Mouse (Mus musculus): Measurements from ENCODE around the gene Vav3. TPM values are rescaled to one million over a fixed set of nuclear protein-coding genes. Genes with fewer than 3 reads are reported as not detected.

Gene Vav3
- 6.2 and 6.6 TPM in 2 replicates for polyA plus RNA-seq (2015; fragmentation: Nextera tagmentation; extraction: Ambion mirVana)

- peak; percentile 93 for ATAC-seq (replicated peaks)
- Histone ChIP-seq H3K27me3 (no peaks in the 10 kb centered on the region; the same call in 1 of the 2 replicates), H3K9me3 (no peaks in the 10 kb centered on the region), H3K4me1 (peaks cover 19% of the 10 kb centered on the region), H3K4me3 (peak within 1 kb of the TSS; percentile 73), H3K36me3 (no peaks in the 10 kb centered on the region), H3K9ac (replicated peaks) (peak within 1 kb of the TSS; percentile 63), H3K27ac (replicated peaks) (peak within 1 kb of the TSS; percentile 64), H3K4me2 (replicated peaks) (peak within 1 kb of the TSS; percentile 84)
- WGBS, result 0% methylated on average over 90 of the region's 92 CpGs
Observed at GRCm38 (mm10) chr3:109340274-109341070, at the start of gene Vav3. TSS of gene Vav3 (plus strand) at chr3:109340653.

- Histone ChIP-seq H3K4me3 (no peak overlapping the region), H3K4me1 (no peaks in the 10 kb centered on the region), H3K27me3 (no peaks in the 10 kb centered on the region), H3K27ac (replicated peaks) (no peak overlapping the region), H3K4me2 (replicated peaks) (no peak overlapping the region), H3K9ac (replicated peaks) (no peak overlapping the region), H3K36me3 (no peaks in the 10 kb centered on the region), H3K9me3 (no peaks in the 10 kb centered on the region)
- WGBS, result 38% methylated on average over 6 of the region's 6 CpGs
- ATAC-seq (replicated peaks), result peak; percentile 46; the same call in 1 of the 2 replicates
Observed at GRCm38 (mm10) chr3:109298857-109299256, 41.6 kb upstream of the Vav3 start.

GRCm38 (mm10) chr3:109299303-109300074, 41.0 kb upstream of the Vav3 start:
- Histone ChIP-seq H3K9me3 (no peaks in the 10 kb centered on the region), H3K27me3 (no peaks in the 10 kb centered on the region), H3K36me3 (no peaks in the 10 kb centered on the region), H3K9ac (replicated peaks) (no peak overlapping the region), H3K4me1 (no peaks in the 10 kb centered on the region), H3K4me3 (no peak overlapping the region), H3K4me2 (replicated peaks) (no peak overlapping the region), H3K27ac (replicated peaks) (no peak overlapping the region)
- WGBS, result 46% methylated on average over 4 of the region's 4 CpGs
- peak; percentile 46; the same call in 1 of the 2 replicates for ATAC-seq (replicated peaks)

GRCm38 (mm10) chr3:109302059-109302458, 38.4 kb upstream of the Vav3 start:
- Histone ChIP-seq H3K27ac (replicated peaks) (no peak overlapping the region), H3K9me3 (no peaks in the 10 kb centered on the region), H3K4me3 (no peak overlapping the region), H3K36me3 (no peaks in the 10 kb centered on the region), H3K4me2 (replicated peaks) (no peak overlapping the region), H3K4me1 (no peaks in the 10 kb centered on the region), H3K9ac (replicated peaks) (no peak overlapping the region), H3K27me3 (no peaks in the 10 kb centered on the region)
- WGBS, result 67% methylated on average over 2 of the region's 2 CpGs
- no peak for ATAC-seq (replicated peaks)

GRCm38 (mm10) chr3:109307406-109307805, 33.0 kb upstream of the Vav3 start:
- Histone ChIP-seq H3K27ac (replicated peaks) (no peak overlapping the region), H3K4me2 (replicated peaks) (no peak overlapping the region), H3K4me1 (no peaks in the 10 kb centered on the region), H3K9ac (replicated peaks) (no peak overlapping the region), H3K9me3 (no peaks in the 10 kb centered on the region), H3K36me3 (no peaks in the 10 kb centered on the region), H3K4me3 (no peak overlapping the region), H3K27me3 (no peaks in the 10 kb centered on the region)
- WGBS, result 38% methylated on average over 7 of the region's 7 CpGs
- ATAC-seq (replicated peaks), result 0 out of 2 replicates have a peak, but pooled peaks have one; percentile 72

- no peaks in the 10 kb centered on the region for H3K9me3 ChIP-seq
- H3K27ac ChIP-seq (replicated peaks), result no peak overlapping the region
- no peak overlapping the region for H3K4me2 ChIP-seq (replicated peaks)
- no peak overlapping the region for H3K4me3 ChIP-seq
- no peak overlapping the region for H3K9ac ChIP-seq (replicated peaks)
- no peaks in the 10 kb centered on the region for H3K4me1 ChIP-seq
- H3K27me3 ChIP-seq, result no peaks in the 10 kb centered on the region
- 86% methylated on average over 3 of the region's 3 CpGs for WGBS
- no peaks in the 10 kb centered on the region for H3K36me3 ChIP-seq
- no peak for ATAC-seq (replicated peaks)
Observed at GRCm38 (mm10) chr3:109308468-109308867, 32.0 kb upstream of the Vav3 start.

- Histone ChIP-seq H3K27ac (replicated peaks) (no peak overlapping the region), H3K36me3 (no peaks in the 10 kb centered on the region), H3K4me1 (no peaks in the 10 kb centered on the region), H3K4me2 (replicated peaks) (no peak overlapping the region), H3K9ac (replicated peaks) (no peak overlapping the region), H3K9me3 (no peaks in the 10 kb centered on the region), H3K27me3 (no peaks in the 10 kb centered on the region), H3K4me3 (no peak overlapping the region)
- no peak; the same call in 1 of the 2 replicates for ATAC-seq (replicated peaks)
- 89% methylated on average over 18 of the region's 18 CpGs for WGBS
Observed at GRCm38 (mm10) chr3:109309317-109310265, 30.9 kb upstream of the Vav3 start.

GRCm38 (mm10) chr3:109311172-109311824, 29.2 kb upstream of the Vav3 start:
- WGBS, result 88% methylated on average over 6 of the region's 6 CpGs
- Histone ChIP-seq H3K27me3 (no peaks in the 10 kb centered on the region), H3K9me3 (no peaks in the 10 kb centered on the region), H3K4me3 (no peak overlapping the region), H3K36me3 (no peaks in the 10 kb centered on the region), H3K9ac (replicated peaks) (no peak overlapping the region), H3K4me1 (no peaks in the 10 kb centered on the region), H3K27ac (replicated peaks) (no peak overlapping the region), H3K4me2 (replicated peaks) (no peak overlapping the region)
- ATAC-seq (replicated peaks), result no peak

- H3K4me1 ChIP-seq, result no peaks in the 10 kb centered on the region
- no peak overlapping the region for H3K27ac ChIP-seq (replicated peaks)
- H3K9me3 ChIP-seq, result no peaks in the 10 kb centered on the region
- ATAC-seq (replicated peaks), result no peak
- H3K9ac ChIP-seq (replicated peaks), result no peak overlapping the region
- H3K4me3 ChIP-seq, result no peak overlapping the region
- H3K27me3 ChIP-seq, result no peaks in the 10 kb centered on the region
- 76% methylated on average over 3 of the region's 3 CpGs for WGBS
- no peaks in the 10 kb centered on the region for H3K36me3 ChIP-seq
- H3K4me2 ChIP-seq (replicated peaks), result no peak overlapping the region
Observed at GRCm38 (mm10) chr3:109311875-109312274, 28.6 kb upstream of the Vav3 start.

GRCm38 (mm10) chr3:109313501-109313900, 27.0 kb upstream of the Vav3 start:
- Histone ChIP-seq H3K27ac (replicated peaks) (no peak overlapping the region), H3K4me3 (no peak overlapping the region), H3K9ac (replicated peaks) (no peak overlapping the region), H3K27me3 (no peaks in the 10 kb centered on the region), H3K4me1 (no peaks in the 10 kb centered on the region), H3K4me2 (replicated peaks) (no peak overlapping the region), H3K9me3 (no peaks in the 10 kb centered on the region), H3K36me3 (no peaks in the 10 kb centered on the region)
- ATAC-seq (replicated peaks), result no peak
- WGBS, result 79% methylated on average over 2 of the region's 2 CpGs

- Histone ChIP-seq H3K9ac (replicated peaks) (no peak overlapping the region), H3K36me3 (no peaks in the 10 kb centered on the region), H3K27me3 (no peaks in the 10 kb centered on the region), H3K4me1 (no peaks in the 10 kb centered on the region), H3K4me2 (replicated peaks) (no peak overlapping the region), H3K9me3 (no peaks in the 10 kb centered on the region), H3K27ac (replicated peaks) (no peak overlapping the region), H3K4me3 (no peak overlapping the region)
- no peak; the same call in 1 of the 2 replicates for ATAC-seq (replicated peaks)
Observed at GRCm38 (mm10) chr3:109322225-109322624, 18.2 kb upstream of the Vav3 start.

Data from forebrain, embryonic 15.5 days (tissue).